Mouse (Mus musculus): ENCODE measurements around the gene Ccnyl1. TPM values are rescaled to one million over a fixed set of nuclear protein-coding genes. Genes with fewer than 3 reads are reported as not detected.
A peak's percentile ranks its signal among the peaks of the same experiment; 100 is the strongest.
"Not testable (repeated sequence)": the region's sequence is repeated elsewhere in the genome, so short reads cannot be mapped to it uniquely, and the experiment has no call there.

Gene Ccnyl1
- 3.9 and 4.5 TPM in 2 replicates for polyA plus RNA-seq (2015; fragmentation: Nextera tagmentation; extraction: Ambion mirVana)

DNA sequence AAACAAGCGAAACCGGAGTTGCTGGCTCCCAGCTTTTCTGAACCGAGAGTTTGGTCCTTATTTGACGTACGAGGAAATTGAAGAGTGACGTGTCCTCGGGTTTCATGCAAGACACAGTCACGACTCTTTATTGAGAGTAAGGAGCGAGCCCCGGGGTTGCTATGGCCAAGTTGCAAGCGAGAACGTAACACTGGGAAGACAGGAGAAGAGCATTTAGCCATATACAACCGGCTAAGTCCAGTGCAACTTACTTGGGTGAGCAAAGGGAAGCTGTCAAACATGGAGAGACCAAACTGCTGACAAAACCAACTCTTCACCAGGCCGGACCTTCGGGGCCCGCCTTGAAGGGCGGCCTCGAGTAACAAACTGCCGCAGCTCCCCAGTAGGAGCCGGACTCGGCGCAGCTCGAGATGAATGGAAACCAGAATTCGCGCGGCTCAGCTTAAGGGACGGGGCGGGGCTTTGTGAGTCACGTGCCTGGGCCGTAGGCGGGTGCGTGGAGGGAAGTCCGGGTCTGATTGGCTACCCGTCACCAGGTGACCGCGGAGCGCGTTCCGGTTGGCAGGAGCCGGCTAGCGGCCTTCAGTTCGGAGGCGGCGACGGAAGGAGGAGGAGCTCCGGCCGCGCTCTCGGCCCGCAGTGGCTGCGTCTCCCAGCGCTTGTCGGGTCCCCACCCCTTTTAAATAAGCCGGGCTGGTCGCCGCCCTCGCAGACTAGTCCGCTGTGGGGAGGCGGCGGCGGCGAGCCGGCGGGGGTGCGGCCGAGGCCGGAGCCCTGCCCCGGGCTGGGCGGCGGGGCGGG, at the start of gene Ccnyl1:
Ccnyl1 (plus strand) TSS at position 243 of the 801 bp plus-strand sequence.
- ATAC-seq (peak; percentile 98), DNase-seq (ENCODE audit: low spot score) (peak; percentile 99)
- H3K9ac ChIP-seq (replicated peaks; ENCODE audit: low read depth) = peak within 1 kb of the TSS; percentile 64
- peak within 1 kb of the TSS; percentile 82 for H3K4me2 ChIP-seq (replicated peaks; ENCODE audit: low read depth, low read length)
- H3K27ac ChIP-seq (ENCODE audit: low read length) = peak within 1 kb of the TSS; percentile 79
- no peak for TF ChIP-seq EP300 (IDR thresholded peaks at IDR 0.05)
- TF ChIP-seq CTCF (IDR thresholded peaks at IDR 0.05) = no peak
- no peaks in the 10 kb centered on the region for H3K36me3 ChIP-seq (ENCODE audit: insufficient read depth, low read length)
- 0% methylated on average over 49 of the region's 71 CpGs for WGBS
- no peaks in the 10 kb centered on the region for H3K9me3 ChIP-seq (ENCODE audit: low read length)
- H3K27me3 ChIP-seq (replicated peaks; ENCODE audit: insufficient read depth, low read length) = no peaks in the 10 kb centered on the region
- H3K4me1 ChIP-seq (ENCODE audit: insufficient read depth, low read depth, low read length) = peaks cover 9% of the 10 kb centered on the region; the same call in 1 of the 2 replicates
- peak within 1 kb of the TSS; percentile 81 for H3K4me3 ChIP-seq (ENCODE audit: low read depth, low read length)

DNA sequence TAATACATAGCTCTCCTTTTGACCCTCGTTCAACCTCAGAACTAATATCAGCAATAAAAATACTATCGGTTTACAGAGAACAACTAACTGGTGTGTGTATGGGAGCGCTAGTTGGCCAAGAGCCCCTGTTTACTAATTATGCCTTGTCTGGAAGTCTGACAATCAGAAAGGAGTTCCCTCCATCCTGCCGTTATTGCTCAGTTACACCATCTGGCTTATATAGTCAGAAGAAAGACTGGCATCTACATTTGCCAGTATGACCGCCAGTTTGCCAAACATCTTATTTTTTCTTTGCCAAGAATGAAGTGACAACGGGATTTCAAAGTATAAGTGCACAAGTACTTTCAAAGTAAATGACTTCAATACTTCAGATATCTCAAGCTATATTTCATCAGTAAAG, 49.2 kb upstream of the Ccnyl1 start:
- no peak for TF ChIP-seq EP300 (IDR thresholded peaks at IDR 0.05)
- 83% methylated on average over 6 of the region's 6 CpGs for WGBS
- no peak overlapping the region for H3K27ac ChIP-seq (ENCODE audit: low read length)
- no peaks in the 10 kb centered on the region for H3K4me1 ChIP-seq (ENCODE audit: insufficient read depth, low read depth, low read length)
- no peak for ATAC-seq
- no peak for DNase-seq (ENCODE audit: low spot score)
- no peaks in the 10 kb centered on the region for H3K36me3 ChIP-seq (ENCODE audit: insufficient read depth, low read length)
- H3K9me3 ChIP-seq (ENCODE audit: low read length) = no peaks in the 10 kb centered on the region
- no peak overlapping the region for H3K4me2 ChIP-seq (replicated peaks; ENCODE audit: low read depth, low read length)
- no peak overlapping the region for H3K4me3 ChIP-seq (ENCODE audit: low read depth, low read length)
- H3K27me3 ChIP-seq (replicated peaks; ENCODE audit: insufficient read depth, low read length) = no peaks in the 10 kb centered on the region
- no peak overlapping the region for H3K9ac ChIP-seq (replicated peaks; ENCODE audit: low read depth)

DNA sequence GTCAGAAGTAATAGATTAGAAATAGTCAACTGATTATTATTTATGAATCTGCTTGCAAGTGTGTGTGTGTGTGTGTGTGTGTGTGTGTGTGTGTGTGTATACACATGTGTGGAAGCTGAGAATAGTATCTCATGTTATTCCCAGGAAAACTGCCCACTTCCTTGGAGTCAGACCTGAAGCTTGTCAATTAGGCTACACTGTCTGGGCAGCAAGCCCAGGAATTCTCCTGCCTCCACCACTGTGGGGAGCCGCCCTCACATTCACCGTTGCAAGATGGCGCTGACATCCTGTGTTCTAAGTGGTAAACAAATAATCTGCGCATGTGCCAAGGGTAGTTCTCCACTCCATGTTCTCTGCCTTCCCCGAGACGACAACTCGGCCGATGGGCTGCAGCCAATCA, 47.7 kb upstream of the Ccnyl1 start:
- ATAC-seq; H3K9me3 ChIP-seq (ENCODE audit: low read length); H3K4me1 ChIP-seq (ENCODE audit: insufficient read depth, low read depth, low read length); H3K4me2 ChIP-seq (replicated peaks; ENCODE audit: low read depth, low read length); H3K9ac ChIP-seq (replicated peaks; ENCODE audit: low read depth); H3K4me3 ChIP-seq (ENCODE audit: low read depth, low read length); H3K27ac ChIP-seq (ENCODE audit: low read length); H3K36me3 ChIP-seq (ENCODE audit: insufficient read depth, low read length); H3K27me3 ChIP-seq (replicated peaks; ENCODE audit: insufficient read depth, low read length); DNase-seq (ENCODE audit: low spot score): not testable (repeated sequence)
- WGBS = 89% methylated on average over 8 of the region's 8 CpGs

DNA sequence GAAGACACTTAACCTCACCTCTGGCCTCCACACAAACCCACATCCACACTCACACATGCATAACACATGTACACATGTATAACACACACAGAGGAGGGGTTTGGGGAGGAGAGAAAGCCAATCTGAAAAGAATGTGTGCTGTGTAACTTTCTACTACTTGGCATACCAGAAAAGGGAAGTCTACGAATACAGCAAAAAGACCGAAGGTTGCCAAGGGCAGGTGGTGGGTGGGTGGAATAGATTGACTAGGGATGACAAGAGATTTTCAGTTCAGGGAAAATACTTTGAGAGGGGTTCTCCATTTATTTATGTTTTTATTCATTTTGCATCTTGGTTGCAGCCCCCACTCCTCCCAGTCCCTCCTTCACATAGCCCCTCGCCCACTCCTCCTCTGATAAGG, 45.7 kb upstream of the Ccnyl1 start:
- Histone ChIP-seq H3K4me3 (ENCODE audit: low read depth, low read length) (no peak overlapping the region), H3K27ac (ENCODE audit: low read length) (no peak overlapping the region), H3K4me2 (replicated peaks; ENCODE audit: low read depth, low read length) (no peak overlapping the region), H3K27me3 (replicated peaks; ENCODE audit: insufficient read depth, low read length) (no peaks in the 10 kb centered on the region), H3K36me3 (ENCODE audit: insufficient read depth, low read length) (no peaks in the 10 kb centered on the region), H3K9ac (replicated peaks; ENCODE audit: low read depth) (no peak overlapping the region), H3K9me3 (ENCODE audit: low read length) (no peaks in the 10 kb centered on the region), H3K4me1 (ENCODE audit: insufficient read depth, low read depth, low read length) (no peaks in the 10 kb centered on the region)
- no peak for DNase-seq (ENCODE audit: low spot score)
- ATAC-seq = no peak
- no peak for TF ChIP-seq CTCF (IDR thresholded peaks at IDR 0.05)
- 91% methylated on average over 3 of the region's 3 CpGs for WGBS

DNA sequence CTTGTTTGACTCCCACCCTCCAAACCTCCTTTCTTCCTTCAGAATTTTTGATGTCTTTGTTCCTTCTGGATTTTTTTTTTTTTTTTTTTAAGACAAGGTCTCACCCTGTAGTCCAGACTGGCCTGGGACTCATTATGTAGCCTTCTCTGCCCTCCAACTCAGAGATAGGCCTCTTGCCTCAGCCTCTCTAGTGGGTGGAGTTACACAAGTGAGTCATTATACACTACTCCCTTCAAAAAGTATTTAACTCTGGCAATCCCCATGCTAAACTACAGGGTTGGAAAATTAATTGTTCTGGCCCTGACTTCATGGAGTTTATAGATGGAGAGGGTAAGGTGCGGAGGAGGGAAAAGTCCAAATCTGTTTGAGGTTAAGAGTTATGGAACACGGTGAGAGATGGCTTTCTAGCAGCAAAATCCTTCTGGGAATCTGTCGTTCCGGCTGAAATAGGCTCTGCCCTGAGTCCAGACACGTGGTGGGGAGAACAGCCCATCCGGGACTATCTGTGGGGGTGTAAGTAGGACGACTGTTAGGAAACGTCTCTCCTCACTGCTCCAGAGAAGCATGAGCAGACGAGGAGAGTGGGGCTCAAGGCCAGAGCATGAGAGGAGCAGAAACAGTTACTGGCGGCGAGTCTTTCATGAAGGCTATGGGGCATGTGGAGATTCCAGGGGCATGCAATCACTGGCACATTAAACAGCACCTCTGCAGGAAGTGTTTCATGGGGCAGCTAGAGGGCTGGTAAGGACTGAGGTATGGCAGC, 40.7 kb upstream of the Ccnyl1 start:
- Histone ChIP-seq H3K27me3 (replicated peaks; ENCODE audit: insufficient read depth, low read length) (no peaks in the 10 kb centered on the region), H3K9me3 (ENCODE audit: low read length) (no peaks in the 10 kb centered on the region), H3K36me3 (ENCODE audit: insufficient read depth, low read length) (no peaks in the 10 kb centered on the region), H3K9ac (replicated peaks; ENCODE audit: low read depth) (no peak overlapping the region), H3K4me3 (ENCODE audit: low read depth, low read length) (no peak overlapping the region), H3K4me2 (replicated peaks; ENCODE audit: low read depth, low read length) (no peak overlapping the region), H3K4me1 (ENCODE audit: insufficient read depth, low read depth, low read length) (no peaks in the 10 kb centered on the region), H3K27ac (ENCODE audit: low read length) (no peak overlapping the region)
- TF ChIP-seq EP300 (IDR thresholded peaks at IDR 0.05) = no peak
- no peak for TF ChIP-seq CTCF (IDR thresholded peaks at IDR 0.05)
- no peak for DNase-seq (ENCODE audit: low spot score)
- WGBS = 71% methylated on average over 11 of the region's 11 CpGs
- no peak for ATAC-seq

DNA sequence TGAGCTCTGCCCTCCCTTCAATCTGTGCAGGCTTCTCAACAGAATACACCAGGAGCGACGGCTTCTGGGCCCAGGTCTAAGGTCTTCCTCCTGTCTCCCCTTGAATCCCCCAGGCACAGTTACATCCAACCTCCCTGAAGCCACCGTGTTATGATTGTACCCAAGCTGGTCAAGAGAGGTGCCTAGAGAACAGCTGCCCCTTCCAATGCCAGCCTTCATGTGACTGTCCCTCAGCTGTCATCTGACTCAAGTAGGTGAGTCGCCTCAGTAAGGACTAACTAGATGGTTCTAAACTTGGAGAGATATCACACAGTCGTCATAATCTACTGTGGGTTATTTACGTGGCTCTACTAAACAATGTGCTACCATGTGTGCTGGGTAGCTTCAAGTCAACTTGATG, 36.6 kb upstream of the Ccnyl1 start:
- no peak for ATAC-seq
- 92% methylated on average over 6 of the region's 6 CpGs for WGBS

More for the DNA sequence above, 36.6 kb upstream of the Ccnyl1 start:
- Histone ChIP-seq H3K36me3 (ENCODE audit: insufficient read depth, low read length) (no peaks in the 10 kb centered on the region), H3K27me3 (replicated peaks; ENCODE audit: insufficient read depth, low read length) (no peaks in the 10 kb centered on the region), H3K9ac (replicated peaks; ENCODE audit: low read depth) (no peak overlapping the region), H3K4me1 (ENCODE audit: insufficient read depth, low read depth, low read length) (no peaks in the 10 kb centered on the region), H3K4me2 (replicated peaks; ENCODE audit: low read depth, low read length) (no peak overlapping the region), H3K9me3 (ENCODE audit: low read length) (no peaks in the 10 kb centered on the region), H3K4me3 (ENCODE audit: low read depth, low read length) (no peak overlapping the region), H3K27ac (ENCODE audit: low read length) (no peak overlapping the region)
- TF ChIP-seq CTCF (IDR thresholded peaks at IDR 0.05) (no peak), EP300 (IDR thresholded peaks at IDR 0.05) (no peak)
- DNase-seq (ENCODE audit: low spot score) = no peak

Data from lung, postnatal 0 days (tissue).